Mouse (Mus musculus) lung, adult 18-20 months (tissue): ENCODE results near the gene Map1s.

Experiments
- DNase-seq, 2 experiments: peaks; one replicate each; pipeline ENCODE4 v3.0.0; 2022; ENCODE audit warnings: mixed read lengths in 2 of 2

Gene Map1s

DNA sequence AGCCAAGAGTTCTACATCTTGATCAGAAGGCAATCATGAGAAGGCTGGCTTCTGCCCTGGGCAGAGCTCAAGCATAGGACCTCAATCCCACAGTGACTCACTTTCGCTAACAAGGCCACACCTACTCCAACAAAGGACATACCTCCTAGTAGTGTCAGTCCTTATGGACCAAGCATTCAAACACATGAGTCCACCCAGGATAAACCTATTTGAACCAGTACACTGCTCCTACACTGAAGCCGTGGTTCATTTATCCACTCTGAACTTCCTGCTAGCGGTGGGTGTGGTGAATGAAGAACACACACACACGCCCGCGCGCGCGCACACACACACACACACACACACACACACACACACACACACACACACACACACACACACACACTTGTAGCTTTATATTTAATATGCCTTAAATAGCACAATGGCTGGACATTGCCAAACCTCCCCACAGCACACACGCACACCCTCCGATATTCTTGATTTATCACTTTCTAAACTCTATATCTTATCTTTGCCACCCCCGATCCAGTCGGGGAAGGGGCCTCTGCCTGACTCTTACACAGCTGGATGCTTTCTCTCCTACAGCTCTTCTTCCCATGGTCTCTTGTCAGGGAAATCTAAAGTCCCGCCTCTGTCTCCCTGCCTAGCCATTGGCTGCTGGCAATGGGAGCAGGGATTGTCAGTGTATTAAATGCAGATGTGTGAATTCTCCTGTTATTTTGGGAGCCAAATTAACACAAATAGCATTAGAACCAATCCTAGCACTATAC is 55.2 kb downstream of the Map1s start:
- no peak for DNase-seq

DNA sequence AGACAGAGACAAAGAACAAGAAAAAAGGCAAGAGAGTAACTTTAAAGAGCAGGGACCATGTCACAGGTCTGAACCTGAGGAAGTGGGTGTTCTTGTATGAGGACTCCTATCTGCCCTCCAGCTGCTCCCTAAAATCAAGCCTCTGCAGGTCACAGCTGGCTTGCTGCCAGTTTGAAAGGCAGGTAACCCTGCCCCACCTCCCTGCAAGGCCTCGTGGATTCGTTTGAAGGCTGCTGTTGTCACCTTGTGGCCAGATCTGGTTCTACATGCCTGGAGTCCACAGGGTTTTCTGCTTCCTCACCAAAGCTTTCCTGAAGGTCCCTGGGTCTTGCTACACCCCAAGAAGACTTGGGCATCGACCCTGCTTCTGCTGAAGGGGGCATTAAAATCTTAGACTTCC is 58.4 kb downstream of the Map1s start:
- peak; percentile 9 to 36 for DNase-seq

DNA sequence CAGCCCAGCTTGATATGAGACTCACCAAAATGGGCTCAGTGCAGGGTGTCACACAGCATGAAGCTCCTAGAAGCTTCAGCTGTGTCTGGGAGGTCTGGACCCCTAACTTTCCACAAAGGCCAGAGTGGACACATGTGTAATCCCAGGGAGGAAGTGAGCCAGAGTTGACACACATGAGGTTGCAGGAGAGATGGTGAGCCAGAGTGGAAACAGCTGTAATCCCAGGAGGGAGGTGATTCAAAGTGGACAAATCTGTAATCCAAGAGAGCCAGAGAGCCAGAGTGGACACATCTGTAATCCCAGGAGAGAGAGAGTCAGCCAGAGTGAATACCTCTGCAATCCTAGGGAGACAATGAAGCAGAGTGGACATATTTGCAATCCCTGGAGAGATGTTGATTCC is 59.1 kb downstream of the Map1s start:
- no peak for DNase-seq
